Mouse (Mus musculus): ENCODE measurements around the gene Tpx2. TPM values are rescaled to one million over a fixed set of nuclear protein-coding genes. Genes with fewer than 3 reads are reported as not detected.

Gene Tpx2
- polyA plus RNA-seq, 1 experiment: 1.7 TPM

DNA sequence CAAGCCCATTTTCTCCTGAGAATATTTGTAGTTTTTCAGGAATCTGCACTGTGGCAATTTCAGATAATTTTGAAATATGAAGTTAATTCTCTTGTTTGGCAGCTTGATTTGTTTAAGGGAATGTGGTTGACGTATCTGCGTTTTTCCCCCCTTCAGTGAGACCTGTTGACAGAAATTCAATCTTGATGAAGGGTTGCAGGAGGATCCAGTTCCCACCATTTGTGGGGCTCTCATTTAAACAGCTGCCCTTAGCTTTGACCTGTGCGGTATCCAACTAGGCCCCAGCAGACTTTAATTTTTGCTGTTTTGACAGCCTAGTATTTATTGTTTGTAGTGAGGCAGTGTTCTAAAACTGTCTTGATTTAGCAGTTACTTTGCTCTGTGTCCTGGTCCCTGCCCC lies 11.7 kb downstream of the Tpx2 start:
- DNase-seq (ENCODE audit: extremely low spot score in 1 of 2, low spot score in 1 of 2): no peak

DNA sequence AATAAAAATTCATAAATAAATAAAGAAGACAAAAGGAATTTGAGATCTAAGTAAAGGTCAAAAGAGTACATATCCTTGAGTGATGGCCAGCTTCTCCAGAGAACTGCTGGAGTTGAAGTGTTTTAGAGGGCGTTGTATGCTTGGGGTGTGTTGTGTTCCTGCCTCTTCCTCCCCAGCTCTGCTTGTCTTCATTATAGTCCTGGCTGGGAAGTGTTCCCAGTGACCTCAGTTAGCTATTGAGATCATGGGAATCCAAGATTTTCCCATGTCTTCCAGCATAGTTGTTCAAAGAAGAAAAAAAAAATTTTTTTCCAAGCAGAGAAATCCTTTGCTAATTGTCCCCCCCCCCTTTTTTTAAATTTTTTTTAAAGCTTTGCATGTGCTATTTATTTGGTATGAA lies 14.1 kb downstream of the Tpx2 start:
- DNase-seq (ENCODE audit: extremely low spot score in 1 of 2, low spot score in 1 of 2): no peak

DNA sequence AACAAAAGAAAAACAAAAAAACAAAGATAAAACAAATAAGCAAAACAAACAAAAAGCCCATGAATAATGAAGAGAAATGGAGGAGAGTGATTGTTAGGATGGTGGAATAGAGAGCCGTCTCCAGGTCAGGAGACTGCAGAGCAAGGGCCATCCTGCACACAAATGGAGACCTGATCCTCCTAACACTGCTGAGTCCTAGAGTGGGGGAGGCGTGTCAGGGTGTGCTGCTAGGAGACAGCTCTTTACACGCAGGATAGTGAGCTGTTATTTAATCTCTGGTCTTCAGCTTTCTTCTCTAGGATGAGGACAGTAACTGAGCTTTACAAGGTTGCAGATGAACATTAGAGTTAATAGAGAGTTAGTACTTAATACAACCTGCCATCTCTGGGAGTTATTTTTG lies 14.9 kb downstream of the Tpx2 start:
- DNase-seq (ENCODE audit: extremely low spot score in 1 of 2, low spot score in 1 of 2): no peak

DNA sequence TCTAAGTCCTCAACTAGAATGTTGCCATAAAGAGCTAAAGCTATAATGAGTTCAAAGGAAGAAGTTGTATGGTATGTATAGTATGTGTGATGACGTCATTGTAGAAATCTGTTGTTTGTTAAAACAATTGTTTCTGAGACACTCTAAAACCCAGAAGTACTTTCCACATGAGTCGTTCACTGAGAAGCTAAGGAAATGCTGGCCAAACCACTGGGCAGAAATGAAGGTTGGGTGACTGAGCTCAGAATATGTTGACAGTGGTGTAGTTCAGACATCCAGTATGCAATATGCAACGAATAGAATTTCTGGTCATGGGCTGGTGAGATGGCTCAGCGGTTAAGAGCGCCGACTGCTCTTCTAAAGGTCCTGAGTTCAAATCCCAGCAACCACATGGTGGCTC lies 15.6 kb downstream of the Tpx2 start:
- no peak for DNase-seq (ENCODE audit: extremely low spot score in 1 of 2, low spot score in 1 of 2)

DNA sequence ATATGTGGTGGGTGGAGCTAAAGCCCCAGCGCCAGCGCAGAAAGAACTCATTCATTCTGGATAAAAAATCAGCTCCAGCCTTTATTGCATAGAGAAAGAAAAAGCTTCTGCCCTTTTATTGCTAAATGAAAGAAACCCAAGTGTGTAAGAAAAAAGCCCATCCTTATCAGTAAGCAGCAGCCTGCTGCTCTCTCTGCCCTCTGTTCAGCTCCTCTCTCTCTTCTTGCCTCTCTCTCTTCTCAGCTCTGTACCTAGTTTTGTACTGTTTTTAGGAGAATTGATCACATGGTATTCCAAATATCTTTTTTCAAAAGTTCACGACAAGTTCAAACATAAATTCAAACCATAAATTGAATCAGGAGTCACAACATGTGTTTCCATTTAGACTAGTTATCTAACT lies 30.5 kb downstream of the Tpx2 start:
- no peak for DNase-seq (ENCODE audit: extremely low spot score in 1 of 2, low spot score in 1 of 2)

DNA sequence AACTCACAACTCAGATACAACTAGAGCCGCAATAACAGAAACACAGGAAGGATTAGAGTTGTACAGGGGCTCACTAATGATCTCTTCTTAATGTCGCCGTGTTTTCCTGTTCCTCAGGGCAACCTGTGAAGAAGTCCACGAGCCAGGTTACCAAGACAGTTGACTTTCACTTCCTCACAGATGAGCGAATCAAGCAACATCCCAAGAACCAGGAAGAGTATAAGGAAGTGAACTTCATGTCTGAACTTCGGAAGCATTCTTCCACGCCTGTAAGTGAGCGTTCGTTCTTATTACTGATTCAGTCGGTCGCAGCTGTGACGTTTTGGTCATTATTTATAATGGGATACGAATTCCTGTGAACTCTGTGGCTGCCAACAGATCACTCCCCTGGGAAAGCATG lies 33.1 kb downstream of the Tpx2 start:
- DNase-seq (ENCODE audit: extremely low spot score in 1 of 2, low spot score in 1 of 2): no peak

DNA sequence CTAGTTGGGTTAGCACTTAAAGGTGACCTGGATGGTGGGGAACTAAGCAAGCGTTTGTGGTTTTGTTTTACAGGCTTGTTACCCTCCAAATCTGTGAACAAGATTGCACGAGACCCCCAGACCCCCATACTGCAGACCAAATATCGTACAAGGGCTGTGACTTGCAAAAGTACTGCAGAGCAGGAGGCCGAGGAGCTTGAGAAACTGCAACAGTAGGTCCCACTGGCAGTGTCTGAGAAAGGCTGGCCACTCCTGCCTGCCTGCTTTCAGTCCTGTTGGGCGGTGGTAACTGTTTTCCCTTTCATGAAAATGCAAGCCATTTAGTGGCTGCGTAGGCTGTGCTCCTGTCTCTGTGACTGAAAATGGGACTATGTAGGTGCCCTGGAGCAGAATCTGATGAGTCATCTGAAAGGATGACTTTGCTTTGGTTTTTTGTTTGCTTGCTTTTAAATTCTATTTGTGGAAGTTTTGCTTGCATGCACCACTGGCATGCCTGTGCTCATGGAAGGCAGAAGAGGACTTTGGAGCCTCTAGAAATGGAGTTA lies 36.4 kb downstream of the Tpx2 start:
- peak; percentile 64 to 75 for DNase-seq (ENCODE audit: extremely low spot score in 1 of 2, low spot score in 1 of 2)

DNA sequence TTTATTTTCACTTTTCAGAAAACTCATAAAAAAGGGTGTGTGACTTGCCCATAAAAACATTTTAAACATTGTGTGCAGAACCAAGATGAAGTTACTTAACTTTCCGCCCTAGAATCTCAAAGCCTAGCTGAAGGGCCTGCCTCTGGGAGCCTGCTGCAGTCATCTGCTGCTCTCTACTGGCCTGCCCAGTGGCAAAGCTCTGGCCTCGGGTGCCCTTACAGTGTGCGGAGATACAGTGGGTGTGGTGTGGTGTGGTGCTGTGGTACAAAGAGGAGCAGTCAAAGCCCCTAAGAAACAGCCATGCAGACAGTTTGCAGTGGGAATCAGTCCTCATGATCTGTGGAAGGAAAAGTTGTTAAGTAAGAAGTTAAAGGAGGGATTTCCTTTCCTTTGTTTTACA lies 39.5 kb downstream of the Tpx2 start:
- DNase-seq (ENCODE audit: extremely low spot score in 1 of 2, low spot score in 1 of 2): no peak

DNA sequence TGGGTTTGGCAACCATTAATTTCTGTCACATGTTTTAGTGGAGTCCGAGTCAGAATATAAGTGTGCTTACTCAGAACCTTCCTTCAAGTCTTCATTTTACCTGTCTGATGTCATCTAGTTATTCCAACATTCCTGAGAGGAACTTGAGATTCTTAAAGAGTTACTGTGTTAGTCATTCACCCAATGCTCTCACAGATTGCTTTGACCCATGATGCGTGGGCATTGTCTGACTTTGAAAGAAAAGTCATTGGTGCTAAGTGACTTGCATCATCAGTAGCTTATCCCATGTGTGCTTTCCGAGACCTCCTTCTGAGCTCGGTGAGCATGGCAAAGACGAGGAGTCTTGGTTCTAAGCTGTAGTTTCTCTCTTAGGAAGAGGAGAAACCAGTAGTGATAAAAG lies 41.0 kb downstream of the Tpx2 start:
- DNase-seq (ENCODE audit: extremely low spot score in 1 of 2, low spot score in 1 of 2): no peak

DNA sequence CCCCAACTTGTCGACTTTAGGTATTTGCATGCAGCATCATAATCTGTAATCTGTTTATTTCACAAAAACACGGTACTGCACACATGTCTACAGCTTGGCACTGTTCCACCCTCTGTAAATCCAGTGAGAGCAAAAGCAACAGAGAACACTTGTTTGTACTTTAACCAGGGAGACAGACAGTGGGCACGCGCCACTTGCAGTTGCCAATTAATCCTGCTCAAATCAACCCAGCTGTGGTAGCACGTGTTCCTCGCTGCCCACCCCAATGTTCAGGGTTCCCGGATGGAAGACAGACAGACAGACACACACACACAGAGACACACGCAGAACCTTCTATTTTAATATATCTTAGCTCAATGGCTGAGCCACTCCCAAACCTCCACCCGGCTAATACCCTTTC lies 48.1 kb downstream of the Tpx2 start:
- no peak for DNase-seq (ENCODE audit: extremely low spot score in 1 of 2, low spot score in 1 of 2)

DNA sequence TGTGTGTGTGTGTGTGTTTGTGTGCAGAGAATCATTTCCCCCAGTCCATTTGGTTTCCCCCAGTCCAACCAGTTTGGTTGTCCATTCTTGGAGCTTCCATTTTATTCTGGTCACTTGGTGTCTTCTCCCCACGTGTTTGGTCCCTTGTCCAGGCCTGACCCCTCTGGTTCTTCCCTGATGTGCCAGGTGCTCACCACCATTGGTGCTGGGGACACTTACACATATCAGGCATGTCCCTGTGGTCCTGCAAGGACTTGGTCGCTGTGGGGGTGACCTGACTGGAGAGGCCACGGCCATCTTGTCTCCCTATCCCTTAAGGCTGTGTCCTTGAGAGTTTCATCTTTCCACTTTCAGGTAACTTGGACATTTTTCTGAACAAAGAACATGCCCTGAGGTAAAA lies 49.2 kb downstream of the Tpx2 start:
- DNase-seq (ENCODE audit: extremely low spot score in 1 of 2, low spot score in 1 of 2): no peak

DNA sequence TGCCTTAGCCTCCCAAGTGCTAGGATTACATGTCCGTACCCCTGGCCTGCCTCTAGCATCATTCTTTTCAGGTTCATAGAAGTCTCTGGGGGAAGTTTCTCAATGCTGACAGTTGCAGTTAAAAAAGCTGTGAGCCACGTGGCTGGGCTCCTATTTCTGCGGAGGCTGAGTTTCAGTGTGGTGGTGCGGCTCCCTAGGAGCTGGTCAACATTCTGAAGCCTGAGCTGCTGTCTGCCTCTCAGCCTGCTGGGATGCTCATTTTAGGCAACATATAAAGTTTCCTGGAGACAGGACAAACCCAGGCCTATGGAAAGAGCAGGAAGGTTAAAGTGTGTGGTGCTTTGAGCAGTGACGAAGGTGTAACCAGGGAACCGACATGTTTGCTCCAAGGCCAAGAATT lies 51.2 kb downstream of the Tpx2 start:
- DNase-seq (ENCODE audit: extremely low spot score in 1 of 2, low spot score in 1 of 2): peak in 1 of 2 experiments; percentile 17

DNA sequence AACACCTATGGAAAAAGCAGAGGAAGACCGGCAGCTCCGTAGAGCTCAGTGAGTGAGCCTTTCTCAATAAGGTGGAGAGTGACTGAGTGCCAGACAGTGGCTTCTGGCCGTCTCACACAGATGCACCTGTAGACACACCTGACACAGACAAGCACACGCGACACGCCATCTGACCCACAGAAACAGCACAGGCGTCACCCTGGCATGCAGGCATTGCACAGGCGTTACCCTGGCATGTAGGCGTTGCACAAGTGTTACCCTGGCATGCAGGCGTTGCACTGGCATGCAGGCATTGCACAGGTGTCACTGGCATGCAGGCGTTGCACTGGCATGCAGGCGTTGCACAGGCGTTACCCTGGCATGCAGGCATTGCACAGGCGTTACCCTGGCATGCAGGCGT lies 53.5 kb downstream of the Tpx2 start:
- no peak for DNase-seq (ENCODE audit: extremely low spot score in 1 of 2, low spot score in 1 of 2)

DNA sequence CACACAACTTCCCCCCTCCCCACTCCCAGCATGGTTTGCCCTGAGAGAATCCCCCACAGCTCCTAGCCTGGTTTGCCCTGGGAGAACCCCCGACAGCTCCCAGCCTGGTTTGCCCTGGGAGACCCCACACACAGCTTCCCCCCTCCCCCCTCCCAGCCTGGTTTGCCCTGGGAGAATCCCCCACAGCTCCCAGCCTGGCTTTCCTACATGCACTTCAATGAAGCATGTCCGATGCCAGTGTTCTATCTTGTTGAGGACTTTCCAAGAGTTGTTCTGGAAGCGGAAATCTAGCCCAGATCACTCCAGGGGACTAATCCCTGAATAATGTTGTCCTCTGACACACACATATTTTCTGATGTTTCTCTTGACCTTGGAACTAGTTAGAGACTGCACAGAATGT lies 54.9 kb downstream of the Tpx2 start:
- DNase-seq (ENCODE audit: extremely low spot score in 1 of 2, low spot score in 1 of 2): no peak

DNA sequence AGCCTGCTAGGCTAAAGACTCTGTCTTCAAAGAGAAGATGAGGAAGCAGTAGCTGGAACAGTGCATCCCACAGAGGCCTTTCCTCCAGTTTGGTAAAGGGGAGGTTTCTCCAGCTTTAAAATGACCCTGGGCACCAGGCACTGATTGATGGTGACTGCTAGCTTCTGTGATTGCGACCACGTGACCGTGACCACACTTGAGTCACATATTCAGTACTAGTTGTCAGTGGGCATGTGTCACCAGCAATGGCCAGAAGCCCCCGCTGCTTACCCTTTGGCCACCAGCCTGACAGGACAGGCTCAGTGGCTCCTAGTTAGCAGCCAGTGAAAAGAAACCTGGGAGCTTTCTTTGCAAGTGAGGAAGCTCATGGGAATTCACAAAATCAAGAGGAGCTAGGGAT lies 55.8 kb downstream of the Tpx2 start:
- no peak for DNase-seq (ENCODE audit: extremely low spot score in 1 of 2, low spot score in 1 of 2)

DNA sequence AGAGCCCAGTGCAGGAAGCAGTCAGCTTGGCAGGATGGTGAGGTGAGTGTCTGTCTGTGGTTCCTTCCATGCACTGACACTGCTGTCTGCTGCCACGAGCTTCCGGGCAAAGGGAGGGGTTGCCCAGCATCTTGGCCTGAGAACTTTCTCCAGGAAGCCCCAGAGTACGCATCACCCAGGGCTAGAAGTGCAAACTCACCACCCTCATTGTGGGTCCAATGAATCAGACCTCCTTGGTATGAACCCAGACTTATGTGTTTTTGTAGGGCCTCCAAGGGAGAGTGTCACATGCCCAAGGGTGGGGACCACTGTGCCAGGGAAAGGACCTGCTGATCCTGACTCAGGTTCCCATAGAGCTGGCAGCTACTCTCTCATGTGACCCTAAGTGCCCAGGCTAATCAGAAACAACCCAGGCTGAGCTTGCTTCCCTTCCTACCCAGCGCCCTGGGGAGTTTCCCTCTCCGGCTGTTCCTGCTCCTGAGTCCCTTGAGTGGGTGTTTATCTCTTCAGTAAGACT lies 56.4 kb downstream of the Tpx2 start:
- DNase-seq (ENCODE audit: extremely low spot score in 1 of 2, low spot score in 1 of 2): peak in 1 of 2 experiments; percentile 34

DNA sequence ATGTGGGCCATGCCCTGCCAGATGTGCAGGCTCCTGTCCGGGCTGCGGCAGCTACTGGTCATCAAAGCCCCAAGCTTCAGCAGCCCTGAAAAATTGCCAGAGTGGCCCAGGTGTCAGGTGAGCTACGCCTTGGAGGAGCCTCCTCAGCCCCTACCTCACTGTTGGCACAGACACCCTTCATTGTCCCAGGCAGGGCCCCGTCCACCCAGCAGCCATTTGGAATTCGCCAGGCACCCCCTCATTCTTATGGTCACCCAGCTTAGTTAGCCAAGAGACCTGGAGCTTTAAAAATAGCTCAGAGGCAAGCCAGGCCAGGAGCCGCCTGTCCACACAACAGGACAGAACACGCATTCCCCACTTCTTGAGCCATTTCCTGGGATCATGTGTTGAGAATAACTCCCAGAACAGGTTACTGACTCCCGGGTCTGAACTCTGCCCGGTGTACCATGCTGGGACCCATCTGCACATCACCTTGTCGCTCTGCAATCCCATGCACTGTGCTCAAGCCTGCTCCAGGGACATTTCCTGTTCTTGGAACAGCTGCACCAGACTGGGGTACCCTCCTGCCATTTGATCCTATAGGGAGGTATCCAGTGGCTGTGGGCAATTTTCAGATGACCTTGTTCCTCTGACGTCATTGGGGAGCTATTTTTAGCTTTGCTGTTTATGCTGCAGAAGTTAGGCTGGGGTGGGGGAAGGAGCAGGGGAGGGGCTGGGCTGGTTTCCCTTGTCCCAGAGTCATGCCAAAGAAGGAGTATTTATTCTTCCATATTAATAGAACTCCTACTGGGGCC lies 57.5 kb downstream of the Tpx2 start:
- DNase-seq (ENCODE audit: extremely low spot score in 1 of 2, low spot score in 1 of 2): no peak

DNA sequence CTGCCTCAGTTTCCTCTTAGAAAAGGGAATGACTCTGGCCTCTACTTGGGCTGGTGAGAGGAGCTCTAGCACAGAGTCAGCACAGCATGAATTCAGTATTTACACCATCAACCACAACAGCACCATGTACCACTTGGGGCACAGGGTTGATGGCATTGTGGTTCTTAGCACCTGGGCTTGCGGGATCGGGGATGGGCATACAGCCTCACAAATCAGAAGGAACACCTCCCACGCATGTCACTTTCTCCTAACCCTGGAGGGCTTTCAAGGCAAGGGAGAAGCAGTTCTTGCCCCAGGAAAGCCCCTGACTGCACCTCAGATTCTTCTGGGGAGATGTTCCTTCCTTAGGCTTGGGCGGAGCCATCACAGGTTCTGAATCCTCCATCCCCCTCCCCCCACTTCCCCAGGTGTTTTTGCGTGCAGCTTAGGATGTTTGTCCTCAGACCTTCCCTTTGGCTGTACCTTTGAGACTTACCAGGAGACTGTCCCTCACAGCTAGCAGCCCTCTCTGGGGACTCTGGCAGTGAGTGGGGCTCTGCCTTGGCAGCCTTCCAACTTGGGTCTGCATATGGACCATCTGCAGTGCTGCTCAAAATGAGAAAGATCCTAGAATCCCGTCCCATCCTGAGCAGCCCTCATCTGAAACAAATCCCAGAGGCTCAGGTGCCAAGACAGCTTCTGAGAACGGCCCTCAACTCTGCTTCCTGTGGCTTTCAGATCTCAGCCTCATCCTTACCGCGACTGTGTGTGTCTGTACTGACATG lies 58.7 kb downstream of the Tpx2 start:
- DNase-seq (ENCODE audit: extremely low spot score in 1 of 2, low spot score in 1 of 2): no peak

DNA sequence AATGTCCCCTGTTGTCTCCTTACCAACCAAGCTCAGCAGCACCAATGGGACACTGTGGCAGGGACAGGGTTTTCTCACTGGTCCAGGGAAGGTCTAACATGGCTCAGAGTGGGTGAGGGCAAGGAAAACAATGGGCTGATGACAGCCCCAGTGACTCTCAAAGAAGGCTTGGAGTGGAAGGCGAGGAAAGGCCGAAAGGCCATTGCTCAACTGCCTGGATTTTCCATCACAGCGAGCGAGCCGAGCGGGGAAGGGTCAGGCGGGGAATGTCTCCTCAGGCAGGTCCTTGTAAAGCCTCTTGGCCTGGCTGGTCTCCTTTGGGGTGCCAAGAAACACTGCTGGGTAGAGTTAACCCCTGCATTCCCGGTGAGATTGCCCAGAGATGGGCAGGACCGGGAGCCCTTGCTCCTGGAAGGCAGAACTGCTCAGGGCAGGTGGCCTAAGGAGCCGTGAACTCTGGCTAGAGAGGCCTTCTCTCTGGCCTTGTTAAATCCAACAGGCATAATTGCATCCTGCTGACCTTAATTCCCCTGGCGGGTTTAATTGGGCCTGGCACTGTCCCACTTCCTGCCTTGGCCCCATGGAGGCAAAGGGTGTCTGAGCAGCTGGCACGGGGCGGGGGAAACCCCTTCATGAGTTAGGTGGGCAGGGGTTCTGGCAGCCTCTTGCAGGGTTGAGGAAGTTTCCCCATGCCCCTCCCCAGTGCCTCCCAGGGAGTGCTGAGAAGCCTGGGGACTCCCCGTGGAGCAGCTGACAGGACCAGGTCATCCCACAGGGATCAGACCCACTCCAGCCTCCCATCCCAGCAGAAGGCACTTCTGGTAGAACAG lies 59.6 kb downstream of the Tpx2 start:
- DNase-seq (ENCODE audit: extremely low spot score in 1 of 2, low spot score in 1 of 2): no peak

DNA sequence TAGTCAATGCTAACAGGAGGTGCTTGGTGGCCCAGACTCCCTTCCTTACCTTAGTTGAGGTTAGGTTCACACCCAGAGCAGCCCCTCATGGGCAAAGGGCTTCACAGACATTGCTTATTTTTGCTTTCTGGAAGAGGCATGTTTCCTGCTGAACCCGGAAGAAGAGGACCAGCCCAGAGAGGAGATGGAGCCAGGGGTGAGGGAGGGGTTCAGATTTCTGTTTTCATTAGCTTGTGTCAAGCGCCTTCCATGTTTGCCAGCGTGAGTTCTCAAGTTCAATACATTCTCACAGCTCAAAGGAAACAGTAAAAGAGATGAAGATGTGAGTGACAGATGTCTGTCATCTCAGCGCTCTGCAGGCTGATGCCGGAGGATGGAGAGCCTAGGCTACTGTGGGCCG lies 62.1 kb downstream of the Tpx2 start:
- DNase-seq (ENCODE audit: extremely low spot score in 1 of 2, low spot score in 1 of 2): no peak

DNA sequence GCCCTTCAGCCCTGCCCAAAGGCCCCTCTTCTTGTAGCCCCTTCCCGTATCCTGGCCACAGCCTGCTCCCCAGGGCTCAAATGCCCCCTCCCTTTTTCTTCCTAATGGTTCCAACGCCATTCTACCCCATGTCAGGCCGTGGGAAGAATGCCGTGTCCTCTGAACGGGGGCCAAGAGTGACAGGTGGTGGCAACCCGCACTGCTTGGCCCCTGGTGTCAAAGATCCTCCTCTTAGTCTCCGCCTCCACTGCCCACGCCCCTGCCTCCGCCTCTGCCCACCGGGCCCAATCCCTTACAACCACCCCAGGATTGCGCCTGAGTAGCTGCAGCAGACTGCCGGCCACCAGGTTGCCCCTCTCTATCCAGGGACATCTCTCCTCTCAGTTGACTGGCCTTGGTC lies 63.3 kb downstream of the Tpx2 start, which contains the start of gene Mylk2:
Mylk2 (plus strand) TSS at position 322 of the 400 bp plus-strand sequence.
- no peak for DNase-seq (ENCODE audit: extremely low spot score in 1 of 2, low spot score in 1 of 2)

Data from frontal cortex, adult 2 months (tissue).